ENCODE assay signal across 11 mouse cellular contexts in genomic region chr8:70417914-70418313, GRCm38 (mm10). TPM values are rescaled to one million over a fixed set of nuclear protein-coding genes. Genes with fewer than 3 reads are reported as not detected.
DNase-seq lines count a peak whose midpoint lies in the region; ATAC-seq and TF ChIP-seq lines count a peak whose summit lies in the region.
"Had no signal": no experiment of that assay in that cellular context is flagged by ENCODE, and none has a peak within 500 bp of the region (broad histone marks: within the 10 kb centered on the region; RNA-seq: fewer than 3 reads in every experiment).

No protein-coding gene starts in this region.

- no peak overlapping the region for H3K4me2 ChIP-seq in liver, embryonic 13.5 days
- H3K4me2 ChIP-seq in liver, postnatal 0 days (ENCODE audit: low read depth, low read length) = no peak overlapping the region
- H3K4me2 ChIP-seq in midbrain, embryonic 11.5 days = no peak overlapping the region

- TF ChIP-seq CTCF in liver, postnatal 0 days (IDR thresholded peaks at IDR 0.05; ENCODE audit: low read depth) = no peak

- H3K36me3 ChIP-seq in liver, embryonic 13.5 days = no peaks in the 10 kb centered on the region; the same call in 1 of the 2 replicates
- no peaks in the 10 kb centered on the region for H3K36me3 ChIP-seq in liver, postnatal 0 days (replicated peaks; ENCODE audit: insufficient read depth, low read length)
- no peaks in the 10 kb centered on the region for H3K36me3 ChIP-seq in midbrain, embryonic 11.5 days (ENCODE audit: control insufficient read depth, insufficient read depth, low read length)

- no peak for DNase-seq in liver, embryonic 13.5 days
- no peak for DNase-seq in liver, postnatal 0 days
- DNase-seq in layer of hippocampus, adult 8-10 months (ENCODE audit: low spot score in 2 of 2) = peak; percentile 70
- DNase-seq in right cerebral cortex, adult 2 months (ENCODE audit: low spot score in 2 of 2) = peak; percentile 85 to 86
- DNase-seq in midbrain, embryonic 11.5 days (ENCODE audit: low spot score, missing footprints) = no peak
- no peak for DNase-seq in B cell, adult 2 months
- no peak for DNase-seq in gastrocnemius, postnatal 14 days
- DNase-seq: kidney, postnatal 10 days had no signal

- ATAC-seq in liver, embryonic 13.5 days (ENCODE audit: low read depth) = no peak
- ATAC-seq in liver, postnatal 0 days = no peak
- ATAC-seq in frontal cortex, adult (ENCODE audit: low TSS enrichment) = peak; percentile 68
- ATAC-seq in midbrain, embryonic 11.5 days (ENCODE audit: low FRiP score) = no peak
- ATAC-seq: Patski had no signal

- no peak for TF ChIP-seq EP300 in liver, postnatal 0 days (IDR thresholded peaks at IDR 0.05; ENCODE audit: low read depth)

- WGBS in liver, embryonic 13.5 days (ENCODE audit: insufficient replicate concordance) = 59% methylated on average over 10 of the region's 10 CpGs
- WGBS in liver, postnatal 0 days (ENCODE audit: insufficient replicate concordance) = 59% methylated on average over 10 of the region's 10 CpGs
- 48% methylated on average over 10 of the region's 10 CpGs for WGBS in midbrain, embryonic 11.5 days

- H3K9me3 ChIP-seq in liver, embryonic 13.5 days (replicated peaks) = no peaks in the 10 kb centered on the region
- no peaks in the 10 kb centered on the region for H3K9me3 ChIP-seq in liver, postnatal 0 days (ENCODE audit: low read length)
- H3K9me3 ChIP-seq in midbrain, embryonic 11.5 days (ENCODE audit: control insufficient read depth, low read length) = no peaks in the 10 kb centered on the region

- intact Hi-C loops in gastrocnemius, postnatal 14 days (cut with DNase I; ENCODE audit: low total_unique reads) = no loop called here

- H3K27ac ChIP-seq in liver, embryonic 13.5 days = peak overlapping the region; percentile 91; the same call in 1 of the 2 replicates
- H3K27ac ChIP-seq in liver, postnatal 0 days (ENCODE audit: low read depth) = no peak overlapping the region
- no peak overlapping the region for H3K27ac ChIP-seq in midbrain, embryonic 11.5 days (ENCODE audit: low read depth, low read length)

- peaks cover 96% of the 10 kb centered on the region for H3K4me1 ChIP-seq in liver, embryonic 13.5 days (replicated peaks)
- H3K4me1 ChIP-seq in liver, postnatal 0 days (ENCODE audit: insufficient read depth) = peaks cover 10% of the 10 kb centered on the region
- peaks cover 16% of the 10 kb centered on the region for H3K4me1 ChIP-seq in midbrain, embryonic 11.5 days (ENCODE audit: control insufficient read depth, insufficient read depth, low read length)

- peak overlapping the region; percentile 6; the same call in 1 of the 2 replicates for H3K9ac ChIP-seq in liver, embryonic 13.5 days
- H3K9ac ChIP-seq in liver, postnatal 0 days (replicated peaks) = no peak overlapping the region
- H3K9ac ChIP-seq in midbrain, embryonic 11.5 days (ENCODE audit: low read length) = no peak overlapping the region

- no peak overlapping the region for H3K4me3 ChIP-seq in liver, embryonic 13.5 days (replicated peaks)
- H3K4me3 ChIP-seq in liver, postnatal 0 days (ENCODE audit: low read depth, low read length) = no peak overlapping the region
- H3K4me3 ChIP-seq in midbrain, embryonic 11.5 days (ENCODE audit: low read depth, low read length) = no peak overlapping the region

- no peaks in the 10 kb centered on the region for H3K27me3 ChIP-seq in liver, embryonic 13.5 days
- no peaks in the 10 kb centered on the region for H3K27me3 ChIP-seq in liver, postnatal 0 days (ENCODE audit: insufficient read depth, low read length)
- H3K27me3 ChIP-seq in midbrain, embryonic 11.5 days (ENCODE audit: control insufficient read depth, insufficient read depth, low read length) = no peaks in the 10 kb centered on the region
- H3K27me3 ChIP-seq: Patski had no signal

RNA-seq across cellular contexts. Expression of gene Crtc1, which starts 21.5 kb away (rescaled TPM):
- 3.9 and 4.9 TPM in 2 replicates for polyA plus RNA-seq in liver, embryonic 13.5 days (2015; fragmentation: Nextera tagmentation; extraction: Ambion mirVana)
- polyA plus RNA-seq in liver, postnatal 0 days (2015; fragmentation: Nextera tagmentation; extraction: Ambion mirVana) = 2.6 and 2.7 TPM in 2 replicates
- 100 to 1,000 TPM; 154 to 203 (median 177) TPM for total RNA-seq in layer of hippocampus, adult 8-10 months (2022)
- polyA plus RNA-seq in midbrain, embryonic 11.5 days (2014; fragmentation: Nextera tagmentation; extraction: Ambion mirVana) = 11.8 and 12.9 TPM in 2 replicates
- 1 to 10 TPM; 6.4 to 7.4 TPM for total RNA-seq in gastrocnemius, postnatal 14 days (2021)

RNA-seq across cellular contexts. Expression of gene Comp, which starts 44.6 kb away (rescaled TPM):
- 0.48 and 0.58 TPM in 2 replicates for polyA plus RNA-seq in liver, embryonic 13.5 days (2015; fragmentation: Nextera tagmentation; extraction: Ambion mirVana)
- polyA plus RNA-seq in liver, postnatal 0 days (2015; fragmentation: Nextera tagmentation; extraction: Ambion mirVana) = 3.0 and 4.0 TPM in 2 replicates
- total RNA-seq in layer of hippocampus, adult 8-10 months (2022) = 1 to 10 TPM in 1 of 4 experiments, under 1 TPM in 3; 0.31 to 1.4 (median 0.73) TPM
- polyA plus RNA-seq in midbrain, embryonic 11.5 days (2014; fragmentation: Nextera tagmentation; extraction: Ambion mirVana) = 0.21 TPM in 1 of 2 replicates, not detected in the other
- total RNA-seq in gastrocnemius, postnatal 14 days (2021) = 10 to 100 TPM; 18.6 to 19.6 TPM
- total RNA-seq: granulocyte monocyte progenitor cell, adult 5-6 weeks had no signal

RNA-seq across cellular contexts. Expression of gene Klhl26, which starts 58.9 kb away (rescaled TPM):
- polyA plus RNA-seq in liver, embryonic 13.5 days (2015; fragmentation: Nextera tagmentation; extraction: Ambion mirVana) = 6.7 and 7.0 TPM in 2 replicates
- 4.2 and 5.4 TPM in 2 replicates for polyA plus RNA-seq in liver, postnatal 0 days (2015; fragmentation: Nextera tagmentation; extraction: Ambion mirVana)
- 10 to 100 TPM; 48.4 to 56.6 (median 53.1) TPM for total RNA-seq in layer of hippocampus, adult 8-10 months (2022)
- 12.6 and 13.1 TPM in 2 replicates for polyA plus RNA-seq in midbrain, embryonic 11.5 days (2014; fragmentation: Nextera tagmentation; extraction: Ambion mirVana)
- total RNA-seq in gastrocnemius, postnatal 14 days (2021) = 1 to 10 TPM; 5.4 TPM

Comparison
In these comparisons a context has a peak if more than half of its experiments do, and no peak if none do; other contexts are left out.
1. DNase-seq: peak in layer of hippocampus, adult 8-10 months (2 of 2) and right cerebral cortex, adult 2 months (2 of 2); none in liver, embryonic 13.5 days (single experiment), liver, postnatal 0 days (single experiment), midbrain, embryonic 11.5 days (single experiment), B cell, adult 2 months (0 of 2) and gastrocnemius, postnatal 14 days (single experiment).